Comparison of ENCODE assay signal across 17 mouse cellular contexts in the genomic region with DNA sequence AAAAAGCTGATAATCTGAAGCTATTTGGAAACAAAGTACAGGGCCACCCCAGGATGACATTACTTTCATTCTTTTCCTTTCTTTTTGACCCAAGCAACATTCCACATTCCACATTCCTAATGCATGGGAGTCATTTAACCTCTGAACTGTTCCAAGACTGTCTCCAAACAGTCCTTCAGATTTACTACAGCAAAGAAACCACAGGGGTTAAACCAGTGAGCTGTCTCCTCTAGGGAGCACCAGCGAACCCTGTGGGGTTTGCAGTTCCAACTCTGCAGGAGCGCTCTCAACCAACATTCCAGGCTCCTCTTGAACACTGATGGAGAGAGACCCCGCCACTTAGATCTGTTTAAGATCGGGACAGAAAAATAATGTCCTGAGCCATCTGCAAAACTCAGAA. TPM values are rescaled to one million over a fixed set of nuclear protein-coding genes. Genes with fewer than 3 reads are reported as not detected.
DNase-seq lines count a peak whose midpoint lies in the region; ATAC-seq and TF ChIP-seq lines count a peak whose summit lies in the region.
"Had no signal": no experiment of that assay in that cellular context is flagged by ENCODE, and none has a peak within 500 bp of the region (broad histone marks: within the 10 kb centered on the region; RNA-seq: fewer than 3 reads in every experiment).

No protein-coding gene starts in this region.

- H3ac ChIP-seq in myocyte (ENCODE audit: control insufficient read depth, insufficient read length), result no peak overlapping the region

- no peaks in the 10 kb centered on the region for H3K27me3 ChIP-seq in myocyte (ENCODE audit: control insufficient read depth, insufficient read depth, insufficient read length)
- H3K27me3 ChIP-seq in forebrain, embryonic 12.5 days, result no peaks in the 10 kb centered on the region

- peak; percentile 26 for DNase-seq in embryo, embryonic 10 days (ENCODE audit: low spot score)
- no peak for DNase-seq in embryo, embryonic 11 days
- peak; percentile 48 for DNase-seq in kidney, postnatal 14 days
- no peak for DNase-seq in kidney, adult 18-20 months
- peak; percentile 76 for DNase-seq in NIH3T3 (ENCODE audit: low read depth)
- DNase-seq in ovary, postnatal 14 days (ENCODE audit: low spot score), result no peak
- DNase-seq: adrenal gland, postnatal 14 days; cerebellum, adult 9-11 months; gastrocnemius, postnatal 10 days; heart, adult 2 months; heart, postnatal 36 days; lung, postnatal 36 days; right cerebral cortex, postnatal 4 days had no signal

- 52% methylated on average over 4 of the region's 4 CpGs for WGBS in forebrain, embryonic 12.5 days

- H3K36me3 ChIP-seq in myocyte (ENCODE audit: control insufficient read depth, insufficient read depth), result no peaks in the 10 kb centered on the region
- H3K36me3 ChIP-seq in forebrain, embryonic 12.5 days (replicated peaks), result no peaks in the 10 kb centered on the region

- no peak overlapping the region for H3K4me3 ChIP-seq in myocyte
- no peak overlapping the region for H3K4me3 ChIP-seq in forebrain, embryonic 12.5 days (replicated peaks)
- H3K4me3 ChIP-seq: heart, adult 2 months had no signal

- ATAC-seq in forebrain, embryonic 12.5 days (ENCODE audit: low FRiP score), result no peak

- H3K9ac ChIP-seq in forebrain, embryonic 12.5 days, result no peak overlapping the region
- H3K9ac ChIP-seq: hindbrain, embryonic 14.5 days; liver, embryonic 14.5 days had no signal

- no peaks in the 10 kb centered on the region for H3K4me1 ChIP-seq in forebrain, embryonic 12.5 days

- H3K4me2 ChIP-seq in myocyte (ENCODE audit: low read depth), result peak overlapping the region; percentile 37
- H3K4me2 ChIP-seq in forebrain, embryonic 12.5 days, result no peak overlapping the region
- H3K4me2 ChIP-seq: hindbrain, embryonic 14.5 days had no signal

- no peak for TF ChIP-seq POLR2A in myocyte (IDR thresholded peaks at IDR 0.05; ENCODE audit: insufficient read length, low read depth)

- H3K27ac ChIP-seq in forebrain, embryonic 12.5 days, result no peak overlapping the region
- H3K27ac ChIP-seq: heart, adult 2 months; hindbrain, embryonic 14.5 days; liver, embryonic 14.5 days had no signal

- no peaks in the 10 kb centered on the region for H3K9me3 ChIP-seq in forebrain, embryonic 12.5 days

- no peaks in the 10 kb centered on the region for H3K79me2 ChIP-seq in myocyte (ENCODE audit: control insufficient read depth, insufficient read depth)

TF ChIP-seq in myocyte, 11 proteins besides CTCF, POLR2A, EP300 and RAD21:
- no peak for TF ChIP-seq MYOG (IDR thresholded peaks at IDR 0.05; ENCODE audit: control insufficient read depth in 1 of 3, insufficient read depth in 1 of 3, insufficient read length in 2 of 3, low read depth in 2 of 3)
- no peak for TF ChIP-seq SRF (IDR thresholded peaks at IDR 0.05; ENCODE audit: control insufficient read depth, insufficient read length, low read depth)
- TF ChIP-seq MAX (IDR thresholded peaks at IDR 0.05; ENCODE audit: low read depth), result no peak
- no peak for TF ChIP-seq E2F4 (IDR thresholded peaks at IDR 0.05; ENCODE audit: insufficient read depth)
- no peak for TF ChIP-seq REST (IDR thresholded peaks at IDR 0.05; ENCODE audit: insufficient read depth, insufficient read length)
- no peak for TF ChIP-seq CEBPB (IDR thresholded peaks at IDR 0.05; ENCODE audit: insufficient read depth, poor library complexity, severe bottlenecking)
- no peak for TF ChIP-seq TCF3 (IDR thresholded peaks at IDR 0.05; ENCODE audit: insufficient read length, low read depth)
- TF ChIP-seq USF1 (IDR thresholded peaks at IDR 0.05; ENCODE audit: low read depth), result no peak
- TF ChIP-seq POLR2AphosphoS2 (IDR thresholded peaks at IDR 0.05; ENCODE audit: insufficient read length, low read depth), result no peak

RNA-seq across cellular contexts. Expression of gene Glis3, which starts 33.6 kb away (rescaled TPM):
- 0.79 TPM for polyA plus RNA-seq in myocyte (2012; fragmentation: generic; extraction: Trizol)
- 2.2 and 2.6 TPM in 2 replicates for polyA plus RNA-seq in forebrain, embryonic 12.5 days (2016; fragmentation: Nextera tagmentation; extraction: Ambion mirVana)

Comparison
In these comparisons a context has a peak if more than half of its experiments do, and no peak if none do; other contexts are left out.
1. DNase-seq: peak in embryo, embryonic 10 days (single experiment), kidney, postnatal 14 days (single experiment) and NIH3T3 (single experiment); none in embryo, embryonic 11 days (single experiment), kidney, adult 18-20 months (single experiment) and ovary, postnatal 14 days (single experiment).